Mouse (Mus musculus) kidney, adult 2 months (tissue): Measurements from ENCODE around the gene Eef1akmt1.

Experiments used
- CTCF ChIP-seq: fragments of 200-500 bp; conservative IDR thresholded peaks from 2 replicates; pipeline ENCODE4 v1.5.1; 2011; ENCODE audit warnings: low read depth, mild to moderate bottlenecking, control low read depth, low read length, moderate library complexity, mixed read lengths; ENCODE audit not compliant: insufficient read depth, insufficient read length
- POLR2A ChIP-seq: fragments of 200-500 bp; IDR thresholded peaks from one replicate; pipeline ENCODE4 v1.6.1; 2011; ENCODE audit warnings: low read depth, low read length, control low read depth

- TF ChIP-seq POLR2A (no peak), CTCF (no peak)
Measured at GRCm38 (mm10) chr14:57524671-57525387, 46.6 kb downstream of the Eef1akmt1 start, which contains the start of gene Il17d.
